Mouse (Mus musculus) urinary bladder, postnatal 36 days (tissue): ENCODE data around the gene Rps6kb2.

ENCODE experiments used
- DNase-seq, 2 experiments: peaks; one replicate each; pipeline ENCODE4 v3.0.0; 2022; ENCODE audit warnings: low spot score in 2 of 2, mixed read lengths in 1 of 2

Gene Rps6kb2

GRCm38 (mm10) chr19:4162646-4163542, at the start of gene Rps6kb2:
Gene Rps6kb2 (minus strand): TSS chr19:4163354.
- peak; percentile 92 to 96 for DNase-seq

GRCm38 (mm10) chr19:4211891-4212588, 48.9 kb upstream of the Rps6kb2 start:
- no peak for DNase-seq

- DNase-seq, result no peak
Measured at GRCm38 (mm10) chr19:4208563-4208962, 45.4 kb upstream of the Rps6kb2 start.

- DNase-seq, result peak; percentile 72 to 76
Measured at GRCm38 (mm10) chr19:4206971-4207370, 43.8 kb upstream of the Rps6kb2 start.

GRCm38 (mm10) chr19:4204889-4205288, 41.7 kb upstream of the Rps6kb2 start:
- no peak for DNase-seq

- DNase-seq, result no peak
Measured at GRCm38 (mm10) chr19:4203604-4204326, 40.6 kb upstream of the Rps6kb2 start.

GRCm38 (mm10) chr19:4203148-4203547, 40.0 kb upstream of the Rps6kb2 start:
- DNase-seq, result no peak

GRCm38 (mm10) chr19:4202149-4202548, 39.0 kb upstream of the Rps6kb2 start:
- no peak for DNase-seq

- DNase-seq, result peak; percentile 94 to 96
Measured at GRCm38 (mm10) chr19:4201291-4201909, 38.2 kb upstream of the Rps6kb2 start, which contains the start of gene Rad9a. Gene Rad9a (minus strand): TSS chr19:4201662.

- DNase-seq, result no peak
Measured at GRCm38 (mm10) chr19:4197180-4197579, 34.0 kb upstream of the Rps6kb2 start.

- DNase-seq, result peak in 1 of 2 experiments; percentile 49
Measured at GRCm38 (mm10) chr19:4196548-4196947, 33.4 kb upstream of the Rps6kb2 start.

GRCm38 (mm10) chr19:4196048-4196447, 32.9 kb upstream of the Rps6kb2 start:
- no peak for DNase-seq

GRCm38 (mm10) chr19:4194776-4195650, 31.9 kb upstream of the Rps6kb2 start:
- no peak for DNase-seq

- DNase-seq, result no peak
Measured at GRCm38 (mm10) chr19:4194021-4194724, 31.0 kb upstream of the Rps6kb2 start.

GRCm38 (mm10) chr19:4193129-4193528, 30.0 kb upstream of the Rps6kb2 start:
- DNase-seq, result no peak

- DNase-seq, result no peak
Measured at GRCm38 (mm10) chr19:4192251-4192985, 29.3 kb upstream of the Rps6kb2 start.

GRCm38 (mm10) chr19:4191528-4192250, 28.5 kb upstream of the Rps6kb2 start, which contains the start of gene Ppp1ca:
Gene Ppp1ca (plus strand): TSS chr19:4192065.
- peak; percentile 88 to 96 for DNase-seq

- no peak for DNase-seq
Measured at GRCm38 (mm10) chr19:4190831-4191334, 27.7 kb upstream of the Rps6kb2 start, which contains the start of gene Tbc1d10c. Gene Tbc1d10c (minus strand): TSS chr19:4191284.
